Mouse (Mus musculus) midbrain, embryonic 11.5 days (tissue): ENCODE results near the gene Fhdc1. TPM values are rescaled to one million over a fixed set of nuclear protein-coding genes. Genes with fewer than 3 reads are reported as not detected.

Experiments
- ATAC-seq: fragments of 200-750 bp; cut with Nextera tagmentation; 2 replicates; pipeline ENCODE4 v1.8.0; 2017; ENCODE audit warnings: moderate TSS enrichment, moderate library complexity; ENCODE audit not compliant: low FRiP score
- DNase-seq: peaks from one replicate; pipeline ENCODE4 v3.0.0; 2015; ENCODE audit warnings: low spot score; ENCODE audit errors: missing footprints
- H3K27ac ChIP-seq: fragments of 300-500 bp; sonication (generic); 2 replicates; pipeline ENCODE4 v1.5.1; 2014; ENCODE audit warnings: low read depth, low read length
- H3K27me3 ChIP-seq: fragments of 300-500 bp; sonication (generic); 2 replicates; pipeline ENCODE4 v1.6.1; 2014; ENCODE audit warnings: mild to moderate bottlenecking, low read length, moderate library complexity, mixed read lengths; ENCODE audit not compliant: control insufficient read depth, insufficient read depth
- H3K36me3 ChIP-seq: fragments of 300-500 bp; sonication (generic); 2 replicates; pipeline ENCODE4 v1.6.1; 2014; ENCODE audit warnings: mild to moderate bottlenecking, low read length, moderate library complexity, mixed read lengths; ENCODE audit not compliant: control insufficient read depth, insufficient read depth
- H3K4me1 ChIP-seq: fragments of 300-500 bp; sonication (generic); 2 replicates; pipeline ENCODE4 v1.6.1; 2014; ENCODE audit warnings: low read length; ENCODE audit not compliant: control insufficient read depth, insufficient read depth
- H3K4me2 ChIP-seq: fragments of 300-500 bp; sonication (generic); 2 replicates; pipeline ENCODE4 v1.6.1; 2014; ENCODE audit warnings: mild to moderate bottlenecking, moderate library complexity
- H3K4me3 ChIP-seq: fragments of 300-500 bp; sonication (generic); 2 replicates; pipeline ENCODE4 v1.5.1; 2014; ENCODE audit warnings: low read depth, low read length
- H3K9ac ChIP-seq: fragments of 300-500 bp; sonication (generic); 2 replicates; pipeline ENCODE4 v1.6.1; 2014; ENCODE audit warnings: low read length
- H3K9me3 ChIP-seq: fragments of 300-500 bp; sonication (generic); 2 replicates; pipeline ENCODE4 v1.6.1; 2016; ENCODE audit warnings: low read length; ENCODE audit not compliant: control insufficient read depth
- WGBS: fragments of 180-500 bp; shearing (Covaris S2); extraction: QIAGEN DNeasy Blood & Tissue Kit; methylation state at CpG from one replicate; pipeline ENCODE4 v1.1.7; 2014; 5-methylcytosine and 5-hydroxymethylcytosine counted together
- polyA plus RNA-seq: library from polyadenylated mRNA; unstranded; fragments of >200 nt; fragmentation: Nextera tagmentation; extraction: Ambion mirVana; gene quantifications from 2 replicates; pipeline ENCODE4 v1.2.1, GENCODE M21; 2014

Fhdc1 gene
- polyA plus RNA-seq, 1 experiment from 2014 or later: 1.0 TPM

GRCm38 (mm10) chr3:84430152-84430551, 50.1 kb downstream of the Fhdc1 start:
- H3K4me1 ChIP-seq: peaks cover 11% of the 10 kb centered on the region
- H3K9ac ChIP-seq: no peak overlapping the region
- H3K9me3 ChIP-seq: no peaks in the 10 kb centered on the region
- DNase-seq (no peak), ATAC-seq (no peak)
- H3K4me2 ChIP-seq: no peak overlapping the region
- no peaks in the 10 kb centered on the region for H3K36me3 ChIP-seq
- H3K27me3 ChIP-seq: no peaks in the 10 kb centered on the region
- H3K4me3 ChIP-seq: no peak overlapping the region
- H3K27ac ChIP-seq: no peak overlapping the region
- WGBS: 19% methylated on average over 2 of the region's 2 CpGs

GRCm38 (mm10) chr3:84428994-84429725, 51.1 kb downstream of the Fhdc1 start:
- Histone ChIP-seq H3K9me3 (no peaks in the 10 kb centered on the region), H3K4me2 (no peak overlapping the region), H3K27ac (no peak overlapping the region), H3K4me3 (no peak overlapping the region), H3K9ac (no peak overlapping the region), H3K4me1 (peaks cover 11% of the 10 kb centered on the region), H3K36me3 (no peaks in the 10 kb centered on the region), H3K27me3 (no peaks in the 10 kb centered on the region)
- 94% methylated on average over 12 of the region's 12 CpGs for WGBS
- no peak for ATAC-seq
- no peak for DNase-seq

DNA sequence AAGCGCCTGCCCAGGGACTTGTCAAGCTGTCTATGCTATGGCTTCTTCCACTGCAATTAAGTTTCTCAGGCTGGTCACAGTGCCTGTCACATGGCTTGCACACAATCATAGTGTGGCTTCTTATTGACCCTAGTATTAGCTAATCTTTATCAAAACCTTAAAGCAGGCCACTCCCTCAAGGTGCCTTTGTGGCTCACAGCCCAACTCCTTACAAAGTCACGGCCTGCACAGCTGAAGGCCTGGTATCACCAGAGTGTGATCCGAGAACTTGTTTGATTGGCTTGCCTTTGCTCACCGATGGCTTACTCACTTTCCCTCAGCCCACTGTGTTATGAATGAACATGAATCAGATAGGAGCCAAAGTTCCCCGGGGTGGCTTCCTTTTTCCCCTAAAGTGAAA, 52.5 kb downstream of the Fhdc1 start:
- Histone ChIP-seq H3K27me3 (no peaks in the 10 kb centered on the region), H3K9ac (no peak overlapping the region), H3K4me1 (peaks cover 6% of the 10 kb centered on the region), H3K4me3 (no peak overlapping the region), H3K36me3 (no peaks in the 10 kb centered on the region), H3K27ac (no peak overlapping the region), H3K9me3 (no peaks in the 10 kb centered on the region), H3K4me2 (no peak overlapping the region)
- no peak for DNase-seq
- no peak for ATAC-seq
- WGBS: 88% methylated on average over 5 of the region's 5 CpGs

GRCm38 (mm10) chr3:84422340-84422739, 57.9 kb downstream of the Fhdc1 start:
- H3K27ac ChIP-seq: no peak overlapping the region
- no peak overlapping the region for H3K4me3 ChIP-seq
- H3K9ac ChIP-seq: no peak overlapping the region
- DNase-seq: no peak
- H3K9me3 ChIP-seq: no peaks in the 10 kb centered on the region
- no peak for ATAC-seq
- no peaks in the 10 kb centered on the region for H3K27me3 ChIP-seq
- WGBS: 76% methylated on average over 5 of the region's 5 CpGs
- H3K36me3 ChIP-seq: no peaks in the 10 kb centered on the region
- no peaks in the 10 kb centered on the region; the same call in 1 of the 2 replicates for H3K4me1 ChIP-seq
- no peak overlapping the region for H3K4me2 ChIP-seq

GRCm38 (mm10) chr3:84413868-84414267, 66.4 kb downstream of the Fhdc1 start:
- Histone ChIP-seq H3K4me1 (peaks cover 10% of the 10 kb centered on the region; the same call in 1 of the 2 replicates), H3K27me3 (no peaks in the 10 kb centered on the region), H3K36me3 (no peaks in the 10 kb centered on the region), H3K4me3 (no peak overlapping the region), H3K9ac (no peak overlapping the region), H3K27ac (no peak overlapping the region), H3K4me2 (no peak overlapping the region), H3K9me3 (no peaks in the 10 kb centered on the region)
- no peak for ATAC-seq
- WGBS: 85% methylated on average over 4 of the region's 4 CpGs
- no peak for DNase-seq

DNA sequence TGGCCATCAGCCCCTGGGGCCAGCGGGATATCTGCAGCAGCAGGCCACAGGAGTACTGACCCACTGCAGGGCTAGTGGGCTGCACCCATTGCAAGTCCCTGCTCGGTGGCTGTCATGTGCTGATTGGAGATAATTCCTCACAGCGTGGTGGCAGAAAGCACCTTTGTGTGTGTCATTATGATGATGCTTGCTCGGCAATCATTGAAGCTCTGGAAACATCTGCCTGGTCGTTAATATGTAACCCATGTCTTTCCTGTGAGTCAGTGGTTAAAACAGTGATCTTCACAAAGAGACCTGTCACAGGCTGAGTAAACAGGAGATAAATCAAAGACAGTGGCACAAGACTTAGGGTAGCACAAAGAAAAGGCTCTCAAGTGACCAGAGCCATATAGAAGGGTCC, 67.3 kb downstream of the Fhdc1 start:
- DNase-seq (no peak), ATAC-seq (no peak)
- 70% methylated on average over 5 of the region's 5 CpGs for WGBS
- Histone ChIP-seq H3K4me2 (no peak overlapping the region), H3K27me3 (no peaks in the 10 kb centered on the region), H3K4me3 (no peak overlapping the region), H3K9me3 (no peaks in the 10 kb centered on the region), H3K36me3 (no peaks in the 10 kb centered on the region), H3K9ac (no peak overlapping the region), H3K27ac (no peak overlapping the region), H3K4me1 (peaks cover 10% of the 10 kb centered on the region; the same call in 1 of the 2 replicates)

- no peak overlapping the region for H3K4me3 ChIP-seq
- no peak overlapping the region for H3K4me2 ChIP-seq
- WGBS: 81% methylated on average over 3 of the region's 3 CpGs
- H3K9ac ChIP-seq: no peak overlapping the region
- no peaks in the 10 kb centered on the region for H3K9me3 ChIP-seq
- DNase-seq: no peak
- no peak for ATAC-seq
- H3K4me1 ChIP-seq: peaks cover 10% of the 10 kb centered on the region
- no peaks in the 10 kb centered on the region for H3K27me3 ChIP-seq
- no peaks in the 10 kb centered on the region for H3K36me3 ChIP-seq
- H3K27ac ChIP-seq: no peak overlapping the region
Observed at GRCm38 (mm10) chr3:84409474-84409862, 70.8 kb downstream of the Fhdc1 start.

GRCm38 (mm10) chr3:84408756-84409473, 71.3 kb downstream of the Fhdc1 start:
- H3K4me1 ChIP-seq: peaks cover 10% of the 10 kb centered on the region

GRCm38 (mm10) chr3:84405523-84405922, 74.7 kb downstream of the Fhdc1 start:
- Histone ChIP-seq H3K36me3 (no peaks in the 10 kb centered on the region), H3K9me3 (no peaks in the 10 kb centered on the region), H3K4me3 (no peak overlapping the region), H3K9ac (no peak overlapping the region), H3K4me2 (no peak overlapping the region), H3K4me1 (peaks cover 4% of the 10 kb centered on the region), H3K27me3 (no peaks in the 10 kb centered on the region), H3K27ac (no peak overlapping the region)
- ATAC-seq (no peak), DNase-seq (no peak)
- 85% methylated on average over 4 of the region's 4 CpGs for WGBS

More at GRCm38 (mm10) chr3:84408756-84409473, 71.3 kb downstream of the Fhdc1 start:
- Histone ChIP-seq H3K27me3 (no peaks in the 10 kb centered on the region), H3K9me3 (no peaks in the 10 kb centered on the region), H3K9ac (no peak overlapping the region), H3K4me3 (no peak overlapping the region), H3K36me3 (no peaks in the 10 kb centered on the region), H3K27ac (no peak overlapping the region), H3K4me2 (no peak overlapping the region)
- DNase-seq: no peak
- WGBS: 68% methylated on average over 13 of the region's 13 CpGs
- ATAC-seq: no peak
